Mouse (Mus musculus): Measurements from ENCODE around the gene Mrpl51. TPM values are rescaled to one million over a fixed set of nuclear protein-coding genes. Genes with fewer than 3 reads are reported as not detected.

Gene Mrpl51
- polyA plus RNA-seq, 1 experiment from 2014 or later, result 211 TPM

- no peaks in the 10 kb centered on the region for H3K9me3 ChIP-seq (ENCODE audit: control insufficient read depth, low read length)
- TF ChIP-seq EP300 (optimal IDR thresholded peaks at IDR 0.05) (no peak), CTCF (IDR thresholded peaks at IDR 0.05; ENCODE audit: low read depth) (no peak)
- H3K4me2 ChIP-seq (replicated peaks; ENCODE audit: low read depth), result no peak overlapping the region
- H3K4me1 ChIP-seq (replicated peaks; ENCODE audit: control insufficient read depth, insufficient read depth), result no peaks in the 10 kb centered on the region
- DNase-seq (ENCODE audit: low spot score), result no peak
- ATAC-seq (ENCODE audit: low FRiP score, low TSS enrichment), result no peak
- H3K27me3 ChIP-seq (ENCODE audit: control insufficient read depth, insufficient read depth, low read length), result no peaks in the 10 kb centered on the region
- 65% methylated on average over 6 of the region's 6 CpGs for WGBS
- H3K9ac ChIP-seq (ENCODE audit: low read length), result no peak overlapping the region
- no peak overlapping the region for H3K27ac ChIP-seq (replicated peaks)
- no peaks in the 10 kb centered on the region for H3K36me3 ChIP-seq (ENCODE audit: control insufficient read depth, insufficient read depth, low read length)
- no peak overlapping the region for H3K4me3 ChIP-seq (ENCODE audit: low read depth, low read length)
Measured at GRCm38 (mm10) chr6:125236341-125236740, 44.7 kb downstream of the Mrpl51 start.

GRCm38 (mm10) chr6:125236782-125237181 lies 45.2 kb downstream of the Mrpl51 start, which contains the start of gene Cd27:
Gene Cd27 (minus strand): TSS chr6:125237010.
- WGBS, result 53% methylated on average over 6 of the region's 6 CpGs
- H3K9me3 ChIP-seq (ENCODE audit: control insufficient read depth, low read length), result no peaks in the 10 kb centered on the region
- H3K4me3 ChIP-seq (ENCODE audit: low read depth, low read length), result no peak within 1 kb of the TSS
- no peaks in the 10 kb centered on the region for H3K27me3 ChIP-seq (ENCODE audit: control insufficient read depth, insufficient read depth, low read length)
- no peak within 1 kb of the TSS for H3K9ac ChIP-seq (ENCODE audit: low read length)
- no peak within 1 kb of the TSS for H3K27ac ChIP-seq (replicated peaks)
- no peak for DNase-seq (ENCODE audit: low spot score)
- H3K4me1 ChIP-seq (replicated peaks; ENCODE audit: control insufficient read depth, insufficient read depth), result no peaks in the 10 kb centered on the region
- TF ChIP-seq CTCF (IDR thresholded peaks at IDR 0.05; ENCODE audit: low read depth) (no peak), EP300 (optimal IDR thresholded peaks at IDR 0.05) (no peak)
- H3K4me2 ChIP-seq (replicated peaks; ENCODE audit: low read depth), result no peak within 1 kb of the TSS
- ATAC-seq (ENCODE audit: low FRiP score, low TSS enrichment), result no peak
- no peaks in the 10 kb centered on the region for H3K36me3 ChIP-seq (ENCODE audit: control insufficient read depth, insufficient read depth, low read length)

- 81% methylated on average over 4 of the region's 4 CpGs for WGBS
- Histone ChIP-seq H3K9ac (ENCODE audit: low read length) (no peak overlapping the region), H3K27me3 (ENCODE audit: control insufficient read depth, insufficient read depth, low read length) (no peaks in the 10 kb centered on the region), H3K27ac (replicated peaks) (no peak overlapping the region), H3K36me3 (ENCODE audit: control insufficient read depth, insufficient read depth, low read length) (no peaks in the 10 kb centered on the region), H3K4me2 (replicated peaks; ENCODE audit: low read depth) (no peak overlapping the region), H3K4me3 (ENCODE audit: low read depth, low read length) (no peak overlapping the region), H3K4me1 (replicated peaks; ENCODE audit: control insufficient read depth, insufficient read depth) (no peaks in the 10 kb centered on the region), H3K9me3 (ENCODE audit: control insufficient read depth, low read length) (no peaks in the 10 kb centered on the region)
- ATAC-seq (ENCODE audit: low FRiP score, low TSS enrichment) (no peak), DNase-seq (ENCODE audit: low spot score) (no peak)
- TF ChIP-seq EP300 (optimal IDR thresholded peaks at IDR 0.05) (no peak), CTCF (IDR thresholded peaks at IDR 0.05; ENCODE audit: low read depth) (no peak)
Measured at GRCm38 (mm10) chr6:125237421-125237820, 45.8 kb downstream of the Mrpl51 start.

- no peaks in the 10 kb centered on the region for H3K9me3 ChIP-seq (ENCODE audit: control insufficient read depth, low read length)
- 56% methylated on average over 6 of the region's 6 CpGs for WGBS
- no peaks in the 10 kb centered on the region for H3K27me3 ChIP-seq (ENCODE audit: control insufficient read depth, insufficient read depth, low read length)
- no peak overlapping the region for H3K27ac ChIP-seq (replicated peaks)
- H3K4me3 ChIP-seq (ENCODE audit: low read depth, low read length), result no peak overlapping the region
- H3K4me2 ChIP-seq (replicated peaks; ENCODE audit: low read depth), result no peak overlapping the region
- DNase-seq (ENCODE audit: low spot score) (no peak), ATAC-seq (ENCODE audit: low FRiP score, low TSS enrichment) (no peak)
- H3K4me1 ChIP-seq (replicated peaks; ENCODE audit: control insufficient read depth, insufficient read depth), result no peaks in the 10 kb centered on the region
- H3K9ac ChIP-seq (ENCODE audit: low read length), result no peak overlapping the region
- TF ChIP-seq EP300 (optimal IDR thresholded peaks at IDR 0.05) (no peak), CTCF (IDR thresholded peaks at IDR 0.05; ENCODE audit: low read depth) (no peak)
- H3K36me3 ChIP-seq (ENCODE audit: control insufficient read depth, insufficient read depth, low read length), result no peaks in the 10 kb centered on the region
Measured at GRCm38 (mm10) chr6:125238396-125238795, 46.8 kb downstream of the Mrpl51 start.

GRCm38 (mm10) chr6:125239547-125239946 lies 47.9 kb downstream of the Mrpl51 start:
- Histone ChIP-seq H3K4me2 (replicated peaks; ENCODE audit: low read depth) (no peak overlapping the region), H3K4me1 (replicated peaks; ENCODE audit: control insufficient read depth, insufficient read depth) (no peaks in the 10 kb centered on the region)
- WGBS, result 95% methylated on average over 5 of the region's 5 CpGs

GRCm38 (mm10) chr6:125240617-125241016 lies 49.0 kb downstream of the Mrpl51 start:
- Histone ChIP-seq H3K27me3 (ENCODE audit: control insufficient read depth, insufficient read depth, low read length) (no peaks in the 10 kb centered on the region), H3K27ac (replicated peaks) (no peak overlapping the region), H3K9me3 (ENCODE audit: control insufficient read depth, low read length) (no peaks in the 10 kb centered on the region), H3K36me3 (ENCODE audit: control insufficient read depth, insufficient read depth, low read length) (no peaks in the 10 kb centered on the region), H3K4me1 (replicated peaks; ENCODE audit: control insufficient read depth, insufficient read depth) (no peaks in the 10 kb centered on the region), H3K4me2 (replicated peaks; ENCODE audit: low read depth) (no peak overlapping the region), H3K4me3 (ENCODE audit: low read depth, low read length) (no peak overlapping the region), H3K9ac (ENCODE audit: low read length) (no peak overlapping the region)
- ATAC-seq (ENCODE audit: low FRiP score, low TSS enrichment) (no peak), DNase-seq (ENCODE audit: low spot score) (no peak)
- WGBS, result 76% methylated on average over 5 of the region's 5 CpGs
- TF ChIP-seq EP300 (optimal IDR thresholded peaks at IDR 0.05) (no peak), CTCF (IDR thresholded peaks at IDR 0.05; ENCODE audit: low read depth) (no peak)

More at GRCm38 (mm10) chr6:125239547-125239946, 47.9 kb downstream of the Mrpl51 start:
- ATAC-seq (ENCODE audit: low FRiP score, low TSS enrichment) (no peak), DNase-seq (ENCODE audit: low spot score) (no peak)
- no peak overlapping the region for H3K9ac ChIP-seq (ENCODE audit: low read length)
- no peak overlapping the region for H3K27ac ChIP-seq (replicated peaks)
- no peaks in the 10 kb centered on the region for H3K9me3 ChIP-seq (ENCODE audit: control insufficient read depth, low read length)
- H3K27me3 ChIP-seq (ENCODE audit: control insufficient read depth, insufficient read depth, low read length), result no peaks in the 10 kb centered on the region
- H3K36me3 ChIP-seq (ENCODE audit: control insufficient read depth, insufficient read depth, low read length), result no peaks in the 10 kb centered on the region
- no peak overlapping the region for H3K4me3 ChIP-seq (ENCODE audit: low read depth, low read length)
- no peak for TF ChIP-seq CTCF (IDR thresholded peaks at IDR 0.05; ENCODE audit: low read depth)
- TF ChIP-seq EP300 (optimal IDR thresholded peaks at IDR 0.05), result no peak

All from stomach, postnatal 0 days (tissue).